8 mouse cellular contexts compared by ENCODE assay signal in the genomic region with DNA sequence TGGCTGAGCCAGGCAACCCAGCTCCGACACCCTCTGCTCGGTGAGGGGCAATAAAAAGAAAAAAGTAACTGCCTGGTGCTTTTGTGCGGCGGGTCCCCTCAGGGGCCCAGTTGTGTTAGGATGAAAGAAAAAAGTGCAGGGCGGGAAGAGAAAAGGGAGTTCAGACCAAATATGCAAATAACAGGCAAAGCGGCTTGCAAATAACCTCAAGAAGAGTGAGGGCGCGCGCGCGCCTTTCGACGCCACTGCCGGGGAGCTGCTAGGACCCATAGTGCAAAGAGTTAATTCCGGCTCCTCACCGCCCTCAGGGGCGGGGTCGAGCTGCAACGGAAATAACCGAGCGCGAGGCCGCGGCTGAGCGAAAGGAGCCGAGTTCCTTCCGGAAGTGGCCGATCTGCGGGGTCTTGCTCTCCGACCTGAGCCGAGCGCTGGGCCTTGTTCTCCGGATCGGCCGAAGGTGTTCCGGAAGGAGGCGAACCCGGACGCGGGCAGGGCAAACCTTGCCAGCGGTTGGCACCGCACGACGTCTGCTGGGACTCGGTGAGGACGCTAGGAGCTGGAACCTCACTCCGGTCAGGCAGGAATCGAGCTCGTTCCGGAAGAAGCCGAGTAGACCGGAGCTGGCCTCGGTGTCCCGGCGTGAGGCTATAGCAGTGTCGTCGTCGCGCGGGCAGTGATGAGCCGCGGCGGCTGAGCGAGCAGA. TPM values are rescaled to one million over a fixed set of nuclear protein-coding genes. Genes with fewer than 3 reads are reported as not detected.
DNase-seq lines count a peak whose midpoint lies in the region; ATAC-seq and TF ChIP-seq lines count a peak whose summit lies in the region.

A gene (plus strand): TSS at position 361 of the 703 bp plus-strand sequence.

- no peaks in the 10 kb centered on the region for H3K9me3 ChIP-seq in megakaryocyte, embryonic 14.5 days

- peak; percentile 93 for ATAC-seq in activated CD4-positive, CD25-positive, alpha-beta regulatory T cell, adult 4 months

- TF ChIP-seq POLR2A in cortical plate, adult 2 months (IDR thresholded peaks at IDR 0.05; ENCODE audit: extremely low read depth, insufficient read depth, low read length): peak; percentile 42; the same call in 1 of the 2 replicates

- peak within 1 kb of the TSS; percentile 93 for H3K4me3 ChIP-seq in cortical plate, adult 2 months (ENCODE audit: insufficient read depth, low read length)
- peak within 1 kb of the TSS; percentile 99 for H3K4me3 ChIP-seq in megakaryocyte, embryonic 14.5 days (replicated peaks)

- no peaks in the 10 kb centered on the region for H3K27me3 ChIP-seq in megakaryocyte, embryonic 14.5 days (replicated peaks)

- H3K27ac ChIP-seq in cortical plate, adult 2 months (ENCODE audit: insufficient read depth, low read length): peak within 1 kb of the TSS; percentile 93

- DNase-seq in gastrocnemius, adult 8-10 months (ENCODE audit: low spot score in 2 of 2): peak; percentile 90 to 93
- peak; percentile 90 for DNase-seq in hindlimb bud, embryonic 11.5 days (ENCODE audit: extremely low spot score, low read depth, low spot score)
- peak; percentile 86 to 89 for DNase-seq in left cerebral cortex, adult 8-10 months (ENCODE audit: low spot score in 2 of 2)
- peak; percentile 96 to 98 for DNase-seq in right cerebral cortex, postnatal 10 days (ENCODE audit: low spot score in 2 of 2)
- DNase-seq in urinary bladder, postnatal 25 days (ENCODE audit: low spot score): peak; percentile 95

- peaks cover 75% of the 10 kb centered on the region for H3K36me3 ChIP-seq in megakaryocyte, embryonic 14.5 days (replicated peaks; ENCODE audit: low read length)

- TF ChIP-seq CTCF in cortical plate, adult 2 months (IDR thresholded peaks at IDR 0.05; ENCODE audit: extremely low read depth, insufficient read depth, low read length): no peak

- H3K4me1 ChIP-seq in cortical plate, adult 2 months (ENCODE audit: control insufficient read depth, insufficient read depth, low read length): peaks cover 3% of the 10 kb centered on the region; the same call in 1 of the 2 replicates
- H3K4me1 ChIP-seq in megakaryocyte, embryonic 14.5 days: peaks cover 64% of the 10 kb centered on the region

RNA-seq across cellular contexts. Expression of the gene that starts here (rescaled TPM):
- polyA plus RNA-seq in activated CD4-positive, CD25-positive, alpha-beta regulatory T cell, adult 4 months (2017; shearing (Covaris generic)): 100 to 1,000 TPM in 1 of 2 experiments, 10 to 100 TPM in 1; 58.5 to 101 TPM
- polyA plus RNA-seq in cortical plate, adult 2 months (2012; rRNA removed): 24.6 and 25.2 TPM in 2 replicates
- total RNA-seq in gastrocnemius, adult 8-10 months (2022): 10 to 100 TPM; 21.0 to 25.7 (median 23.4) TPM
- total RNA-seq in left cerebral cortex, adult 8-10 months (2022): 10 to 100 TPM; 46.8 to 53.8 (median 50.4) TPM
- polyA plus RNA-seq in megakaryocyte, embryonic 14.5 days (2012; ENCODE audit: insufficient read depth, low replicate concordance): 5.1 and 27.3 TPM in 2 replicates

Comparison
In these comparisons a context has a peak if more than half of its experiments do, and no peak if none do; other contexts are left out.
1. Peak in every context shown above with its lines: DNase-seq, ATAC-seq, H3K4me3 ChIP-seq and H3K27ac ChIP-seq.